Mouse (Mus musculus) liver, embryonic 14.5 days (tissue): Measurements from ENCODE around the gene Trip12. TPM values are rescaled to one million over a fixed set of nuclear protein-coding genes. Genes with fewer than 3 reads are reported as not detected.

Experiments used
- ATAC-seq: fragments of 200-750 bp; cut with Nextera tagmentation; 2 replicates; pipeline ENCODE4 v1.8.0; 2017; ENCODE audit warnings: moderate number of reproducible peaks, mild to moderate bottlenecking, moderate library complexity; ENCODE audit not compliant: insufficient read depth
- DNase-seq, 3 experiments: peaks; one replicate each; pipeline ENCODE4 v3.0.0-alpha.2; 2012 to 2013; ENCODE audit warnings: low read depth in 3 of 3, low spot score in 3 of 3
- H3K27ac ChIP-seq: fragments of 300-500 bp; sonication (generic); 2 replicates; pipeline ENCODE4 v1.5.1; 2014; ENCODE audit warnings: moderate library complexity, mild to moderate bottlenecking, control low read depth, inconsistent platforms
- H3K27me3 ChIP-seq: fragments of 300-500 bp; sonication (generic); 2 replicates; pipeline ENCODE4 v1.6.1; 2014; ENCODE audit warnings: mild to moderate bottlenecking, low read length, moderate library complexity; ENCODE audit not compliant: control insufficient read depth, insufficient read depth
- H3K36me3 ChIP-seq: fragments of 300-500 bp; sonication (generic); replicated peaks from 2 replicates; pipeline ENCODE4 v1.6.1; 2014; ENCODE audit warnings: low read depth; ENCODE audit not compliant: control insufficient read depth, insufficient read depth
- H3K4me1 ChIP-seq, 2 experiments: fragments of 200-500 bp in 1 of 2; fragments of 300-500 bp in 1 of 2; sonication (generic) in 1 of 2; replicated peaks; 2 replicates each; pipeline ENCODE4 v1.6.1; 2012 to 2014; ENCODE audit warnings: antibody characterized with exemption in 1 of 2, inconsistent platforms in 1 of 2, low read length in 1 of 2; ENCODE audit not compliant: control insufficient read depth in 2 of 2, insufficient read depth in 2 of 2
- H3K4me2 ChIP-seq: fragments of 300-500 bp; sonication (generic); 2 replicates; pipeline ENCODE4 v1.6.1; 2014; ENCODE audit warnings: low read depth, mild to moderate bottlenecking, control low read depth, moderate library complexity
- H3K4me3 ChIP-seq, 2 experiments: fragments of 200-500 bp in 1 of 2; fragments of 300-500 bp in 1 of 2; sonication (generic) in 1 of 2; 2 replicates each; pipeline ENCODE4 v1.5.1; 2012 to 2014; ENCODE audit warnings: low read depth in 2 of 2, low read length in 2 of 2, mild to moderate bottlenecking in 2 of 2, control low read depth in 1 of 2, inconsistent platforms in 1 of 2, moderate library complexity in 1 of 2; ENCODE audit not compliant: insufficient read depth in 1 of 2
- H3K9ac ChIP-seq: fragments of 300-500 bp; sonication (generic); replicated peaks from 2 replicates; pipeline ENCODE4 v1.6.1; 2014; ENCODE audit warnings: mild to moderate bottlenecking, control low read depth, moderate library complexity
- H3K9me3 ChIP-seq: fragments of 300-500 bp; sonication (generic); 2 replicates; pipeline ENCODE4 v1.6.1; 2016; ENCODE audit warnings: low read length, mixed read lengths; ENCODE audit not compliant: control insufficient read depth
- CTCF ChIP-seq: IDR thresholded peaks from 2 replicates; pipeline ENCODE4 v1.5.1; 2016; ENCODE audit warnings: antibody characterized with exemption, low read depth, control low read depth
- EP300 ChIP-seq: IDR thresholded peaks from 2 replicates; pipeline ENCODE4 v1.6.1; 2016; ENCODE audit warnings: antibody characterized with exemption, low read depth
- WGBS: fragments of 180-500 bp; shearing (Covaris S2); extraction: QIAGEN DNeasy Blood & Tissue Kit; methylation state at CpG from one replicate; pipeline ENCODE4 v1.1.7; 2014; ENCODE audit not compliant: insufficient replicate concordance; 5-methylcytosine and 5-hydroxymethylcytosine counted together
- polyA plus RNA-seq, 2 experiments: library from polyadenylated mRNA; depleted of rRNA in 1 of 2; stranded (reverse) in 1 of 2; unstranded in 1 of 2; fragments of >200 nt; fragmentation: Nextera tagmentation in 1 of 2; extraction: Ambion mirVana in 1 of 2; gene quantifications; 2 replicates each; pipeline versions ENCODE4 v1.2.1 to v1.2.3; 2012 to 2014

The Trip12 gene
- polyA plus RNA-seq, 2 experiments = 27.9 to 34.5 TPM

DNA sequence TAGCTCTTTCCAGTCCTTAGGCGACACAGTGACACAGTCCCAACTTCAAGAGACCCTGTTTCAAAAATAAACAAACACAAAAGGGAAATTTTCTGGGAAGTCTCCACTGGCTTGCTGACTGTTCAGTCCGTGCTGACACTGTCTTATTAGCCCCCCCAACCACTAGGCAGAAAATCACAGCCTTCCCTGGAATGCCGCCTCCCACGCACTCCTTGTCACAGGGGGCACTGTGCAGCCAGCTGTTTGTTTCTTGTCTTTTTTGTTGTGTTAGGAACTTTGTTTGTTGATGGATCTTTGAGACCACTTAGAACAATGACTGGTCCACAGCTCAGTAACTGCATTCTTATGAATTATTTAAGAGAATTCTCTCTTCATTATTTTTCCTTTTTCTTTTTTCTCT, 43.6 kb upstream of the Trip12 start:
- WGBS = 74% methylated on average over 4 of the region's 4 CpGs
- H3K27me3 ChIP-seq = no peaks in the 10 kb centered on the region
- no peaks in the 10 kb centered on the region for H3K4me1 ChIP-seq
- no peaks in the 10 kb centered on the region for H3K36me3 ChIP-seq
- ATAC-seq (no peak), DNase-seq (no peak)
- no peak overlapping the region for H3K4me2 ChIP-seq
- H3K4me3 ChIP-seq = no peak overlapping the region
- H3K9ac ChIP-seq = no peak overlapping the region
- no peaks in the 10 kb centered on the region for H3K9me3 ChIP-seq
- TF ChIP-seq EP300 = no peak
- TF ChIP-seq CTCF = no peak
- H3K27ac ChIP-seq = no peak overlapping the region

DNA sequence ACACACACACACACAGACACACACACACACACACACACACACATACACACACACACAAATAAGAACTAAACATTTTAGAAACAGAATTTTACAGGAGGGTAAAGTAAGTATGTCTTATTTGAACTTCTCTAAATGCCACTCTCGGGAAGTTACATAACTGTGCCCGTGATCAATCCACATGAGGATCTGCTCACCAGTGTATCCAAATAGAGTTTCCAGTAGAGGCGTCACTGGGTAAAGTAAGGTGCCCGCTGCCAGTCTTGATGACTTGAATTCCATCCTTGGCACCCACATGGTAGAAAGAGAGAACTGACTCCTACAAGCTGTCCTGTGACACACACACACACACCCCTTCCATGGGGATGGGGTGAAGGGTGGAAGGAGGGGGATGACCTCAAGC, 42.6 kb upstream of the Trip12 start:
- Histone ChIP-seq H3K9ac (no peak overlapping the region), H3K4me3 (no peak overlapping the region), H3K36me3 (no peaks in the 10 kb centered on the region), H3K4me1 (no peaks in the 10 kb centered on the region), H3K4me2 (no peak overlapping the region), H3K27me3 (no peaks in the 10 kb centered on the region), H3K27ac (no peak overlapping the region), H3K9me3 (no peaks in the 10 kb centered on the region)
- TF ChIP-seq EP300 = no peak
- TF ChIP-seq CTCF = no peak
- DNase-seq (no peak), ATAC-seq (no peak)
- 69% methylated on average over 4 of the region's 4 CpGs for WGBS

GRCm38 (mm10) chr1:84882066-84882532, 41.8 kb upstream of the Trip12 start:
- WGBS = 56% methylated on average over 2 of the region's 2 CpGs
- TF ChIP-seq CTCF (no peak), EP300 (no peak)
- H3K4me2 ChIP-seq = no peak overlapping the region
- no peaks in the 10 kb centered on the region for H3K9me3 ChIP-seq
- no peak for ATAC-seq
- DNase-seq = no peak
- H3K36me3 ChIP-seq = no peaks in the 10 kb centered on the region
- H3K27ac ChIP-seq = no peak overlapping the region
- H3K4me3 ChIP-seq = no peak overlapping the region
- H3K9ac ChIP-seq = no peak overlapping the region
- no peaks in the 10 kb centered on the region for H3K4me1 ChIP-seq
- H3K27me3 ChIP-seq = no peaks in the 10 kb centered on the region

DNA sequence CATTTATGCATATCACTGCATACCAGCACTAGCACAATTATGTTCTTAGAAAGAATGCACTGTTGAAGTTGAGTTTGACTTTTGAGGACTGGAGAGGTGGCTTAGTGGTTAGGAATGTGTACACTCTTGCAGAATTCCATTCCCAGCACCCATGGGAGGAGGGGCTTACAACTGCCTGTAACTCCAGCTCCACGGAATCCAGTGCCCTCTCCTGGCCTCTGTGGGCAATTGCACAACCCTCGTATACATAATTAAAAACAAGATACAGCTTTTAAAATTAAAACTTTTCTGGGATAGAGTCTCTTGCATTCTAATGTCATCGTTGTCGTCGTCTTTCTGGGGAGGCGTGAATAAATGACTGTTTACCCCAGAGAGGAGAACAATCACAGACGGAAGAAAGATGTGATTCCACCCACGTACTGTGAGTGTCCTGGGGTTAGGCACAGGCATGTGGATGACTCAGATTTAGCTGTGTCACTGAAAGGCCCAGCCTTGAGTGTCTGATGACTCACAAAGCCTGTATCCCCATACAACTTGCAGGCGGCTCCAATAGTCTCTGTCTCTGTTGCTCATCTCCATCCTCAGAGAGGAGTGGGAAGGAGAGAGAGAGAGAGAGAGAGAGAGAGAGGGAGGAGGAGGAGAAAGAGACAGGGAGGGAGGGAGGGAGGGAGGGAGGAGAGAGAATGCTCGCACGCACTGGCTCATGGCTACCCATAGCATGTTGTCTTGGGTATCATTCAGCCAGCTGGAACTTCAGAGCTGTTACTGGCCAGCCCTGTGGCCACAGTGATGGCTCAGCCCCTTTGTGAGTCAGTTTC, 41.1 kb upstream of the Trip12 start:
- Histone ChIP-seq H3K36me3 (no peaks in the 10 kb centered on the region), H3K27ac (no peak overlapping the region), H3K4me3 (no peak overlapping the region), H3K27me3 (no peaks in the 10 kb centered on the region), H3K4me2 (no peak overlapping the region), H3K4me1 (no peaks in the 10 kb centered on the region), H3K9me3 (no peaks in the 10 kb centered on the region), H3K9ac (no peak overlapping the region)
- TF ChIP-seq CTCF (peak; percentile 52), EP300 (no peak)
- WGBS = 56% methylated on average over 11 of the region's 11 CpGs
- DNase-seq (no peak), ATAC-seq (no peak)

- ATAC-seq (no peak), DNase-seq (no peak)
- Histone ChIP-seq H3K9ac (no peak overlapping the region), H3K36me3 (no peaks in the 10 kb centered on the region), H3K4me1 (no peaks in the 10 kb centered on the region), H3K27ac (no peak overlapping the region), H3K4me3 (no peak overlapping the region), H3K4me2 (no peak overlapping the region), H3K27me3 (no peaks in the 10 kb centered on the region), H3K9me3 (no peaks in the 10 kb centered on the region)
- WGBS = 77% methylated on average over 8 of the region's 8 CpGs
- no peak for TF ChIP-seq CTCF
- TF ChIP-seq EP300 = no peak
These were observed 39.3 kb upstream of the Trip12 start for GRCm38 (mm10) chr1:84879571-84880120.
